Mouse (Mus musculus): ENCODE data around the gene Polr2g. TPM values are rescaled to one million over a fixed set of nuclear protein-coding genes. Genes with fewer than 3 reads are reported as not detected.

Polr2g gene
- total RNA-seq (2023) = 58.1 to 65.7 TPM (median 60.7 TPM) in 4 replicates

GRCm38 (mm10) chr19:8798264-8798946 lies at the start of gene Polr2g:
TSS of gene Polr2g (minus strand) at chr19:8798577.

DNA sequence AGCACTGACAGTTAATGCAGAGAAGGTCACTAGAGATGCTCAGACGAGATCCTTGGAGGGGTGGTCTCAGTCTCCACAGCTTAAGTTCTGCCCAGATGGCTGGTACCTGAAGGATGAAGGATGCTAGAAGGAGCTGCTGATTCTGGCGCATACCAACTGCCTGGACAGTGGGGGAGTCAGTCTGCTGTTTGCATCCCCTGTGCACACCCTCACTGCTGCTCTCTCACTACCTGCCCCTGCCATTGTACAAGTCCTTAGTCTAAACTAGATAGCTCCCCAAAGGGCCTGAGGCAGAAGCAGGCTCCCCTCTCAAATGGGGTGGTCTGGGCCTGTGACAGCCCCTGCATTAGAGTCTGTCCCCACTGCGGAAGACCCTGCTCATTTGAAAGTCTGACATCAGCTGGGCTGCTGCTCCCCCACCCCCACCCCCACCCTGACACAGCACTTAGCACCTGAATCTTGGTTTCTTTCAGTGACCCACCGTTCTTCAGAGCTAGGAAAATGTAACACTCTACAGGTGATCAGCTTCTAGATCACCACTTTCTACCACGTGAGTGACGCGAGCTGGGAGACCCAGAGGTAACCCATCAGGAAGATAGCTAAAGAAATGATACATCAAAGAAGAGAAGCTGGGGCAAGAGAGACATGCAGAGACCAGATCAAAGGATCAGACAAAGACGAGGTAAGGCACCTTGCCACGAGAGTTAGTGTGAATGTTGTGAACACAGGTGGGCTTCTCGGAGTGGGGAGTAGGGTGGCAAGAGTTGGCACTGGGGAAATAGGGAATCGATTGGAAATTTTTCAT lies 40.9 kb upstream of the Polr2g start, which contains the start of gene Gng3:
TSS of gene Gng3 (minus strand) at position 92 of the 805 bp plus-strand sequence.

DNA sequence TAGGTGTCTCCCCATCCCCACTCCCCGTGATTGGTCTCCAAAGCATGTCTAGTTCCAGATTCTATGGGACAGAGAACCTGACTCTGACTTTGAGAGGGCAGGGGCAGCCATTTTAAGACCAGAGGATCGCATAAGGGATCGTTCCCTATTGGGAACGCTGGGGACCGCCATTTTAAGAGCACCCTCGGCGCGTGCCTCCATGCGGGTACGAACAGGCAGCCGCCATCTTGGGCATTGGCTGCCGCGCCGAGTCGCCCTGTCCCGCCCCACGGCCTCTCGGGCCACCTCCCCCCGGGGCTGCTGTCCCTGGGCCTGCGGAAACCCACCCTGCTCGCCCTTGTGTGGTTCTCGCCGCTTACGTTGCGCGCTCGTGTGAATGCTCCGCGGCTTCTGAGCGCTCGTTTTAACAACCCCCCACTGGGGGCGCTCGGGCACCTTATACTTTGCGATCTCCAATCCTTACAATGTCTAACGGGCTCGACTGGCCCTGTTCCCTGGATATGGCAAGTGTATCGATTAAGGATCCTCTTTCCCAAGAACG lies 38.9 kb upstream of the Polr2g start, which contains the start of gene Bscl2:
TSS of gene Bscl2 (plus strand) at position 217 of the 541 bp plus-strand sequence.

GRCm38 (mm10) chr19:8829660-8830059 lies 31.3 kb upstream of the Polr2g start, which contains the start of gene AC129217.1:
TSS of gene AC129217.1 (plus strand) at chr19:8829773.

GRCm38 (mm10) chr19:8819596-8820423 lies 21.4 kb upstream of the Polr2g start, which contains the start of gene Hnrnpul2:
TSS of gene Hnrnpul2 (plus strand) at chr19:8820010.

GRCm38 (mm10) chr19:8818801-8819595 lies 20.6 kb upstream of the Polr2g start, which contains the start of gene Ttc9c:
TSS of gene Ttc9c (minus strand) at chr19:8819333.

DNA sequence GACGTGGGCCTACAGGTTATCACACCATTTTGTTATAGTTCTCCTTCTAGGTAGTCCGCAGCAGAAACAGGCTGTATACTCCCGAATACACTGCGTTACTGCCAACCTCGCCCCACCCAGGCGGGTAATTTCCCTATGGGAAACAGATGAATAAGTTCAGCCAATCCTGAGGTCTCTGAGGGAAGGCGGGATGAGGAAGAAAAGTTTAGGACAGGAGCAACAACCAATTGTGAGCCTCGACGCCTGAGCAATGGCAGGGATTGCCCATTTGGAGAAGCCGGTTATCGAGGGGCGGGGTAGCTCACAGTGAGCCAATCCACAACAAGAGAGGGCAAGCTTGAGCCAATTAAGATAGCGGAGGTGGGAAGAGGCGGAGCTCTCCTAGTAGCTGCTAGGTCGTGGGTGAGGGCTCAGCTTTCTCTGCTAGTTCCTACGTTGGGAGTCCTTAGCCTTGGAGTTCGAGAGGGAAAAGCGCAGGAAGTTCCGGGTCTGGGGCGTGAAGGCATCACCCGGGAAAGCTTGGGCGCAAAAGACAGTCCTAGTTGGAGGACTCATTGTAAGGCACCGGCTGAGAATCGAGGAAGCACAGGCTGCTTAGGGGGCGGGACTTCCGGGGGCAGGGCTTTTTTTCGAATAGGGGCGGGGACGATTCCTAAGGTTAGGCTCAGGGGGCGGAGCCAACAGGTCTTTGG lies 3.9 kb upstream of the Polr2g start, which contains the start of gene Zbtb3:
TSS of gene Zbtb3 (plus strand) at position 426 of the 692 bp plus-strand sequence.

DNA sequence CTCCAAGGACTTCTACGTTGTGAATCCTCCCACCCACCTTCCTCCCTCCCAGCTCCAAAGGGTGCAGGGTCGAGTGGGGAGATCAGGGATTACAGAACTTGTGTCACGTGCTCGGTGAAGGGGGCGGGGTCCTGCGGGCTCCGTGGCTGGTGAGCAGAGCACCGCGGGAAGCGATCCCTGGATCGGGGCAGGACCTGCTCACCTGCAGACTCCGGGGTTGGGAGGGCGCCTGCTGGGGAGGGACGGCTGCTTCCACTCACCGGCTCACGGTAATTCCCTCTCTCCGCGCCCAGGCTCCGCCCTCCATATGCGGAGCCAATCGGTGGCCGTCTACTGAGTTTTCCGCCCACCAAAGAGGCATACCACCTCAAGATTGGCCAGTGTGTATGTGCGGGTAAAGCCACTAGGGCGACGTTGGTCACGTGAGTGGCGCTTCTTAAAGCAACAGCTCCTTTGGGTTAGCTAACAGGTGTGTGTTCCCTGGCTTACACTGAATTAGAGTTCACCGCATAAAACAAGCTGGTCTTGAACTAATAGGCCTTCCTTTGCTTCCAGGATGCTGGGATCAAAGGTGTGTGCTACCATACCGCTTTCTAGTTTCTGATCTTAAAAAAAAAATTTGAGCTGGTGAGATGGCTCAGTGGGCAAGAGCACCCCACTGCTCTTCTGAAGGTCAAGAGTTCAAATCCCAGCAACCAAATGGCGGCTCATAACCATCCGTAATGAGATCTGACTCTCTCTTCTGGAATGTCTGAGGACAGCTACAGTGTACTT lies 12.2 kb downstream of the Polr2g start, which contains the start of gene Taf6l:
TSS of gene Taf6l (minus strand) at position 410 of the 774 bp plus-strand sequence.

DNA sequence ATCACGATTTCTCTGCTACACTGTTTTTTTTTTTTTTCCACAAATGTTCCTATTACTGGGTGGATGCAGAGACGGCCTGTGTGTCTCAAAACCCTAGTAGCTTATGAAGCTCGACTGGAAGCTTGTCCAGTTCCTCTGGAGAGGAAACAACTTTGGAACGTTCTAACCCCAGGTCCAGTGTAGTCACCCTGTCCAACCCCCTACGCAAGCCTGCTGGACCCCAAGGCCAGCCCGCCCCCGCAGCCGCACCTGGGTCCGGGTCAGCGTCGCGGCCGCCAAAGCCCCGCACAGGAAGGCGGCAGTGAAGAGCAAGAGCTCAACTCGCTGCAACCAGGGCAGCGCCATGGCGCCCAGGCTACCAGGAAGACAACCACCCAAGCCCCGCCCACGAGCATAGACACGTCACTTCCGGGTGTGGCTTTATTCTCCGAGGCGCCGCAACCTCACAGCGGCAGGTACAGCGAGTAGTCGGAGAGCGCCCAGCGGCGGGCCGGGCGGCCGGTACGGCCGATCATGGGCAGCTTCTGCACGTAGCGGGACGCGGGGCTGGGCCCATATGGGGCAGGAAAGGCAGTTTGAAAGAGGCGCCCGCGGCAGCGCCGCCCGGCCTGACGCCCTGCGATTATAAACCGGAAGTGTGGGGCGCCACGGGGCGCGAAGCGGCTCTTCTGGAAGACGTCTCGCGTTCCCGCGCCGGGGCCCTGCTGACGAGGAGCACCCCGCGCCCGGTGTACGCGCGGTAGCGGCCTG lies 24.1 kb downstream of the Polr2g start, which contains the start of gene Tmem179b:
TSS of gene Tmem179b (minus strand) at position 382 of the 750 bp plus-strand sequence.

GRCm38 (mm10) chr19:8770567-8771270 lies 27.7 kb downstream of the Polr2g start, which contains the start of gene Tmem223:
TSS of gene Tmem223 (plus strand) at chr19:8770996.

GRCm38 (mm10) chr19:8756635-8757387 lies 41.6 kb downstream of the Polr2g start, which contains the start of gene Nxf1:
TSS of gene Nxf1 (plus strand) at chr19:8757073.

Other genes starting within 250 kb of the Polr2g start
- not detected in 4 replicates for gene Slc22a8, start 207.3 kb downstream of the Polr2g start, total RNA-seq (2023)
- not detected in 4 replicates for gene Slc22a6, start 180.5 kb downstream of the Polr2g start, total RNA-seq (2023)
- gene Chrm1, start 134.8 kb downstream of the Polr2g start, total RNA-seq (2023) = not detected in 4 replicates
- 230 to 247 TPM (median 235 TPM) in 4 replicates for gene Slc3a2, start 75.2 kb downstream of the Polr2g start, total RNA-seq (2023)
- gene Wdr74, start 62.8 kb downstream of the Polr2g start, total RNA-seq (2023) = 62.8 to 83.7 TPM (median 79.5 TPM) in 4 replicates
- gene 1700092M07Rik, start 57.9 kb downstream of the Polr2g start, total RNA-seq (2023) = 3.0 to 7.4 TPM (median 4.7 TPM) in 4 replicates
- 237 to 245 TPM (median 241 TPM) in 4 replicates for gene Stx5a, start 57.2 kb downstream of the Polr2g start, total RNA-seq (2023)
- 377 to 393 TPM (median 389 TPM) in 4 replicates for gene Nxf1, start 41.5 kb downstream of the Polr2g start, total RNA-seq (2023)
- 26.2 to 31.3 TPM (median 28.9 TPM) in 4 replicates for gene Tmem223, start 27.6 kb downstream of the Polr2g start, total RNA-seq (2023)
- gene Tmem179b, start 24.1 kb downstream of the Polr2g start, total RNA-seq (2023) = 63.6 to 73.3 TPM (median 71.5 TPM) in 4 replicates
- gene Taf6l, start 12.2 kb downstream of the Polr2g start, total RNA-seq (2023) = 20.5 to 27.0 TPM (median 24.5 TPM) in 4 replicates
- 1.3 to 2.0 TPM (median 1.6 TPM) in 4 replicates for gene Zbtb3, start 4.0 kb upstream of the Polr2g start, total RNA-seq (2023)
- gene Ttc9c, start 20.8 kb upstream of the Polr2g start, total RNA-seq (2023) = 28.9 to 33.7 TPM (median 30.1 TPM) in 4 replicates
- gene Hnrnpul2, start 21.4 kb upstream of the Polr2g start, total RNA-seq (2023) = 104 to 114 TPM (median 109 TPM) in 4 replicates
- 6.4 to 30.3 TPM (median 16.5 TPM) in 4 replicates for gene AC129217.1, start 31.2 kb upstream of the Polr2g start, total RNA-seq (2023)
- 45.4 to 52.9 TPM (median 48.9 TPM) in 4 replicates for gene Bscl2, start 38.9 kb upstream of the Polr2g start, total RNA-seq (2023)
- not detected in 4 replicates for gene Gng3, start 40.6 kb upstream of the Polr2g start, total RNA-seq (2023)
- 0.32 to 0.75 TPM (median 0.51 TPM) in 4 replicates for gene Lrrn4cl, start 52.2 kb upstream of the Polr2g start, total RNA-seq (2023)
- gene Ubxn1, start 72.9 kb upstream of the Polr2g start, total RNA-seq (2023) = 133 to 143 TPM (median 140 TPM) in 4 replicates
- gene Uqcc3, start 82.3 kb upstream of the Polr2g start, total RNA-seq (2023) = 20.6 to 24.9 TPM (median 22.3 TPM) in 4 replicates
- 5.1 to 16.0 TPM (median 14.2 TPM) in 4 replicates for gene Lbhd1, start 85.2 kb upstream of the Polr2g start, total RNA-seq (2023)
- gene Gm49403, start 85.4 kb upstream of the Polr2g start, total RNA-seq (2023) = not detected in 4 replicates
- gene 1810009A15Rik, start 90.3 kb upstream of the Polr2g start, total RNA-seq (2023) = 32.7 to 40.6 TPM (median 37.3 TPM) in 4 replicates
- 4.7 to 5.0 TPM in 2 of 4 replicates, not detected in the others for gene Gm49416, start 90.3 kb upstream of the Polr2g start, total RNA-seq (2023)
- 17.6 to 20.4 TPM (median 19.8 TPM) in 4 replicates for gene Ints5, start 94.4 kb upstream of the Polr2g start, total RNA-seq (2023)
- gene Ganab, start 99.5 kb upstream of the Polr2g start, total RNA-seq (2023) = 148 to 156 TPM (median 152 TPM) in 4 replicates
- gene B3gat3, start 121.8 kb upstream of the Polr2g start, total RNA-seq (2023) = 62.7 to 65.2 TPM (median 64.4 TPM) in 4 replicates
- 4.1 to 5.4 TPM (median 5.0 TPM) in 4 replicates for gene Rom1, start 130.8 kb upstream of the Polr2g start, total RNA-seq (2023)
- 90.1 to 96.3 TPM (median 93.0 TPM) in 4 replicates for gene Eml3, start 131.0 kb upstream of the Polr2g start, total RNA-seq (2023)
- gene Mta2, start 143.3 kb upstream of the Polr2g start, total RNA-seq (2023) = 193 to 211 TPM (median 196 TPM) in 4 replicates
- 44.1 to 51.1 TPM (median 47.8 TPM) in 4 replicates for gene Tut1, start 155.3 kb upstream of the Polr2g start, total RNA-seq (2023)
- gene Eef1g, start 168.5 kb upstream of the Polr2g start, total RNA-seq (2023) = 481 to 522 TPM (median 501 TPM) in 4 replicates
- 135 to 153 TPM (median 149 TPM) in 4 replicates for gene Ahnak, start 190.7 kb upstream of the Polr2g start, total RNA-seq (2023)